Mouse (Mus musculus) stomach, postnatal 0 days (tissue): ENCODE results near the gene Ptov1. TPM values are rescaled to one million over a fixed set of nuclear protein-coding genes. Genes with fewer than 3 reads are reported as not detected.

Experiments
- ATAC-seq: fragments of 200-750 bp; cut with Nextera tagmentation; 2 replicates; pipeline ENCODE4 v1.8.0; 2017; ENCODE audit not compliant: low FRiP score, low TSS enrichment
- DNase-seq: peaks from one replicate; pipeline ENCODE4 v3.0.0-alpha.2; 2016; ENCODE audit warnings: low spot score
- H3K27ac ChIP-seq: fragments of 300-500 bp; sonication (generic); replicated peaks from 2 replicates; pipeline ENCODE4 v1.5.1; 2014; ENCODE audit warnings: mild to moderate bottlenecking, control low read depth
- H3K27me3 ChIP-seq: fragments of 300-500 bp; sonication (generic); 2 replicates; pipeline ENCODE4 v1.6.1; 2014; ENCODE audit warnings: low read length; ENCODE audit not compliant: control insufficient read depth, insufficient read depth
- H3K36me3 ChIP-seq: fragments of 300-500 bp; sonication (generic); 2 replicates; pipeline ENCODE4 v1.6.1; 2014; ENCODE audit warnings: low read length, mixed read lengths; ENCODE audit not compliant: control insufficient read depth, insufficient read depth
- H3K4me1 ChIP-seq: fragments of 300-500 bp; sonication (generic); replicated peaks from 2 replicates; pipeline ENCODE4 v1.6.1; 2014; ENCODE audit warnings: antibody characterized with exemption; ENCODE audit not compliant: control insufficient read depth, insufficient read depth
- H3K4me2 ChIP-seq: fragments of 300-500 bp; sonication (generic); replicated peaks from 2 replicates; pipeline ENCODE4 v1.6.1; 2014; ENCODE audit warnings: low read depth, mild to moderate bottlenecking, control low read depth, moderate library complexity
- H3K4me3 ChIP-seq: fragments of 300-500 bp; sonication (generic); 2 replicates; pipeline ENCODE4 v1.5.1; 2014; ENCODE audit warnings: low read depth, low read length, control low read depth
- H3K9ac ChIP-seq: fragments of 300-500 bp; sonication (generic); 2 replicates; pipeline ENCODE4 v1.6.1; 2014; ENCODE audit warnings: mild to moderate bottlenecking, low read length, control low read depth, mixed read lengths
- H3K9me3 ChIP-seq: fragments of 300-500 bp; sonication (generic); 2 replicates; pipeline ENCODE4 v1.6.1; 2016; ENCODE audit warnings: low read length; ENCODE audit not compliant: control insufficient read depth
- CTCF ChIP-seq: IDR thresholded peaks from 2 replicates; pipeline ENCODE4 v1.5.1; 2016; ENCODE audit warnings: antibody characterized with exemption, low read depth, mild to moderate bottlenecking, moderate library complexity
- EP300 ChIP-seq: optimal IDR thresholded peaks from 2 replicates; pipeline ENCODE3; 2016; ENCODE audit warnings: antibody characterized with exemption
- WGBS: fragments of 180-500 bp; shearing (Covaris S2); extraction: QIAGEN DNeasy Blood & Tissue Kit; methylation state at CpG from one replicate; pipeline ENCODE4 v1.1.7; 2014; 5-methylcytosine and 5-hydroxymethylcytosine counted together
- polyA plus RNA-seq: library from polyadenylated mRNA; unstranded; fragments of >200 nt; fragmentation: Nextera tagmentation; extraction: Ambion mirVana; gene quantifications from 2 replicates; pipeline ENCODE4 v1.2.1, GENCODE M21; 2015

Ptov1 gene
- polyA plus RNA-seq, 1 experiment from 2014 or later, result 159 TPM

GRCm38 (mm10) chr7:44821666-44822448 is 47.7 kb downstream of the Ptov1 start:
- ATAC-seq (no peak), DNase-seq (peak; percentile 14)
- H3K4me1 ChIP-seq, result peaks cover 12% of the 10 kb centered on the region
- no peaks in the 10 kb centered on the region for H3K36me3 ChIP-seq
- no peak overlapping the region for H3K9ac ChIP-seq
- WGBS, result 73% methylated on average over 7 of the region's 7 CpGs
- TF ChIP-seq EP300, result no peak
- TF ChIP-seq CTCF, result peak; percentile 41
- no peaks in the 10 kb centered on the region for H3K27me3 ChIP-seq
- H3K4me2 ChIP-seq, result no peak overlapping the region
- H3K4me3 ChIP-seq, result no peak overlapping the region
- no peaks in the 10 kb centered on the region for H3K9me3 ChIP-seq
- no peak overlapping the region for H3K27ac ChIP-seq

- Histone ChIP-seq H3K27me3 (no peaks in the 10 kb centered on the region), H3K9ac (no peak overlapping the region), H3K9me3 (no peaks in the 10 kb centered on the region), H3K4me1 (peaks cover 12% of the 10 kb centered on the region), H3K27ac (no peak overlapping the region; the same call in 1 of the 2 replicates), H3K4me3 (no peak overlapping the region), H3K36me3 (no peaks in the 10 kb centered on the region), H3K4me2 (no peak overlapping the region)
- peak; percentile 9 for DNase-seq
- WGBS, result 61% methylated on average over 3 of the region's 3 CpGs
- TF ChIP-seq CTCF (no peak), EP300 (no peak)
- no peak for ATAC-seq
These were observed 49.1 kb downstream of the Ptov1 start for GRCm38 (mm10) chr7:44820525-44820924.

GRCm38 (mm10) chr7:44819863-44820262 is 49.7 kb downstream of the Ptov1 start:
- Histone ChIP-seq H3K4me3 (no peak overlapping the region), H3K27me3 (no peaks in the 10 kb centered on the region), H3K27ac (peak overlapping the region; percentile 56), H3K4me2 (no peak overlapping the region; the same call in 1 of the 2 replicates), H3K4me1 (peaks cover 16% of the 10 kb centered on the region), H3K36me3 (no peaks in the 10 kb centered on the region), H3K9ac (no peak overlapping the region; the same call in 1 of the 2 replicates), H3K9me3 (no peaks in the 10 kb centered on the region)
- no peak for ATAC-seq
- TF ChIP-seq EP300, result no peak
- no peak for TF ChIP-seq CTCF
- 44% methylated on average over 5 of the region's 5 CpGs for WGBS
- DNase-seq, result peak; percentile 13

- Histone ChIP-seq H3K4me1 (peaks cover 16% of the 10 kb centered on the region), H3K9ac (peak overlapping the region; percentile 47), H3K4me2 (peak overlapping the region; percentile 39), H3K4me3 (peak overlapping the region; percentile 18; the same call in 1 of the 2 replicates), H3K36me3 (no peaks in the 10 kb centered on the region), H3K9me3 (no peaks in the 10 kb centered on the region), H3K27me3 (no peaks in the 10 kb centered on the region), H3K27ac (peak overlapping the region; percentile 56)
- TF ChIP-seq CTCF (no peak), EP300 (no peak)
- DNase-seq, result peak; percentile 8
- ATAC-seq, result no peak
- WGBS, result 95% methylated on average over 2 of the region's 2 CpGs
These were observed 50.2 kb downstream of the Ptov1 start for GRCm38 (mm10) chr7:44819391-44819790.

- Histone ChIP-seq H3K27me3 (no peaks in the 10 kb centered on the region), H3K27ac (peak overlapping the region; percentile 70), H3K4me1 (peaks cover 16% of the 10 kb centered on the region), H3K9me3 (no peaks in the 10 kb centered on the region), H3K4me2 (peak overlapping the region; percentile 39), H3K4me3 (peak overlapping the region; percentile 18), H3K9ac (peak overlapping the region; percentile 47), H3K36me3 (no peaks in the 10 kb centered on the region)
- DNase-seq (peak; percentile 61), ATAC-seq (no peak)
- 22% methylated on average over 6 of the region's 6 CpGs for WGBS
- TF ChIP-seq CTCF, result no peak
These were observed 50.8 kb downstream of the Ptov1 start for GRCm38 (mm10) chr7:44818751-44819235.

GRCm38 (mm10) chr7:44818164-44818563 is 51.4 kb downstream of the Ptov1 start:
- Histone ChIP-seq H3K27me3 (no peaks in the 10 kb centered on the region), H3K4me3 (peak overlapping the region; percentile 18; the same call in 1 of the 2 replicates), H3K4me2 (peak overlapping the region; percentile 80), H3K4me1 (peaks cover 16% of the 10 kb centered on the region), H3K9ac (peak overlapping the region; percentile 95), H3K9me3 (no peaks in the 10 kb centered on the region), H3K36me3 (no peaks in the 10 kb centered on the region), H3K27ac (peak overlapping the region; percentile 70)
- TF ChIP-seq CTCF (peak; percentile 65), EP300 (no peak)
- ATAC-seq (no peak), DNase-seq (peak; percentile 45)
- WGBS, result 8% methylated on average over 2 of the region's 2 CpGs
